Mouse (Mus musculus) right cerebral cortex, postnatal 36 days (tissue): ENCODE measurements around the gene Csad.
"Not testable (repeated sequence)": the region's sequence is repeated elsewhere in the genome, so short reads cannot be mapped to it uniquely, and the experiment has no call there.

Source experiments
- DNase-seq, 2 experiments: peaks; one replicate each; pipeline ENCODE4 v3.0.0; 2022; ENCODE audit warnings: low spot score in 2 of 2, mixed read lengths in 1 of 2

The Csad gene

GRCm38 (mm10) chr15:102163900-102164693, 40.4 kb downstream of the Csad start:
- DNase-seq, result no peak

GRCm38 (mm10) chr15:102160415-102161060, 44.0 kb downstream of the Csad start:
- no peak for DNase-seq

GRCm38 (mm10) chr15:102156836-102157235, 47.7 kb downstream of the Csad start:
- no peak for DNase-seq

- not testable (repeated sequence) for DNase-seq
Measured at GRCm38 (mm10) chr15:102155006-102155405, 49.5 kb downstream of the Csad start.

GRCm38 (mm10) chr15:102152646-102153045, 51.9 kb downstream of the Csad start:
- no peak for DNase-seq

- no peak for DNase-seq
Measured at GRCm38 (mm10) chr15:102150301-102151135, 54.0 kb downstream of the Csad start, which contains the start of gene Soat2. Gene Soat2 (plus strand): TSS chr15:102150526.

GRCm38 (mm10) chr15:102149561-102149960, 55.0 kb downstream of the Csad start:
- DNase-seq, result no peak

GRCm38 (mm10) chr15:102147674-102148402, 56.7 kb downstream of the Csad start:
- DNase-seq, result no peak

GRCm38 (mm10) chr15:102146882-102147281, 57.6 kb downstream of the Csad start:
- no peak for DNase-seq

GRCm38 (mm10) chr15:102146089-102146488, 58.4 kb downstream of the Csad start:
- no peak for DNase-seq

- DNase-seq, result peak in 1 of 2 experiments; percentile 58
Measured at GRCm38 (mm10) chr15:102145330-102145729, 59.2 kb downstream of the Csad start.

- no peak for DNase-seq
Measured at GRCm38 (mm10) chr15:102144726-102145125, 59.8 kb downstream of the Csad start.

- no peak for DNase-seq
Measured at GRCm38 (mm10) chr15:102144274-102144711, 60.2 kb downstream of the Csad start, which contains the start of gene Igfbp6. Gene Igfbp6 (plus strand): TSS chr15:102144362.

- DNase-seq, result peak; percentile 45 to 68
Measured at GRCm38 (mm10) chr15:102142914-102143912, 61.3 kb downstream of the Csad start.

- no peak for DNase-seq
Measured at GRCm38 (mm10) chr15:102141120-102141519, 63.4 kb downstream of the Csad start.

- DNase-seq, result peak; percentile 96 to 97
Measured at GRCm38 (mm10) chr15:102136129-102136758, 68.3 kb downstream of the Csad start, which contains the start of gene Spryd3. Gene Spryd3 (minus strand): TSS chr15:102136234.

GRCm38 (mm10) chr15:102135522-102136128, 68.9 kb downstream of the Csad start:
- DNase-seq, result no peak

GRCm38 (mm10) chr15:102134709-102135108, 69.8 kb downstream of the Csad start:
- DNase-seq, result no peak

- no peak for DNase-seq
Measured at GRCm38 (mm10) chr15:102133314-102133713, 71.2 kb downstream of the Csad start.
